Mouse (Mus musculus) T-helper 2 cell (primary cell): ENCODE data around the gene Sgca.
"Not testable (repeated sequence)": the region's sequence is repeated elsewhere in the genome, so short reads cannot be mapped to it uniquely, and the experiment has no call there.

Source experiments
- in situ Hi-C: fragments of 300-600 bp; cut with MboI, MseI; formaldehyde crosslinking; loops from one replicate; pipeline ENCODE4 v1.15.1; 2025; ENCODE audit warnings: high pct_unique_total_duplicates

Gene Sgca

DNA sequence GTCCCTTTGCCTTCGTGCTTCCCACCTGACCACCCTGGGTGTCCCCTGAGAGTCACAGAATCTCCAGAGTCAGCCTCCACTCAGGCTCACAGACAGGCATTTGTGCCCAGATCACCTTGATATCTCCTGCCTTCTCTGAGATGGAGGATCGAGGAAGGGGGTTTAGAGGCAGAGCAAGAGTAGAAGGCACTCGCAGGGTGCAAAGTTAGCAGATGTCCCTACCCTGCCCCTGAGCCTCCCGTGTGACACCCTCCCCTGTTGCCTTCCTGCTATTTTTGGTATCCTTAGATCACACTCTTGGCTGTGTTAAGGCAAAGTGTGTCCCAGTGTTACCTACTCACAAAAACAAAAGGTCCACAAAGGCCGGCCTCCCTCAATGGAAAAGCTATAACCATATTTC is at the start of gene Sgca:
Gene Sgca (minus strand): TSS at position 129 of the 400 bp plus-strand sequence.
- in situ Hi-C loops = no loop called here

DNA sequence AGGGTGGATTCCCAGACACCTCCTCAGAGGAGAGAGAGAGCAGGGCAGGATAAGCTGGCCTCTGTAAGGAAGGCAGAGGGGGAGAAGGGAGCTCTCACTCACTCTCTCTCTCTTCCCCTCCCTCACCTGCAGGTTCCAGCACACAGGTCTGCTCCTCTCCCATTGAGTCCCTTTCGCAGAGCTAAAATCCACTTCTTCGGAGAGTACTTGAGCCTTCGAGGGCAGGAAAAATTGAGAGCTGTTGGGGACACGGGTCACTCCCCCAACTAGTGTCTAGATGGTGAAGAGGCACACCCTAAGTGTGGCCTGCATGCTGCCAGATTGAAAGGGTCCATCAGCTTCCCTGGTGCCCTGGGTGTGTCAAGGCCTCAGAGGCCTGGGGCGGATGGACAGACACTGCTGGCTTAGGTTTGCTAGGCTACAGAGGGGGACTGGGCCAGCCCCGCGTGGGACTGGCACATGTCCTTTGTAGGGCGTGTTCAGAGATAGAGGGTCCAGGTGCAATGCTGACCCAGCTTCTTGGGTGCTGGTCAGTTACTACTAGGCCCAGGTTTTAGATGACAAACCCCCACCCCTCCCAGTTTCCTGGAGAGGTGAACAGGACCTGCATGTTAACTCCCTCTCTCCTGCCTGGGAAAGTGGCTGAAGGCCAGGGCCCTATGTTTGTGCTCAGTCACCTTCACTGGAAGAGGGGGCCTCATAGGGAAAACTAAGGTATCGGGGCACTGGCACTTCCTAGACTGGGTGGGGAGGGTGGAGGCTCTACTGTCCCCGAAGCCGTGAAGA is 49.3 kb upstream of the Sgca start:
- in situ Hi-C loops = no loop called here

DNA sequence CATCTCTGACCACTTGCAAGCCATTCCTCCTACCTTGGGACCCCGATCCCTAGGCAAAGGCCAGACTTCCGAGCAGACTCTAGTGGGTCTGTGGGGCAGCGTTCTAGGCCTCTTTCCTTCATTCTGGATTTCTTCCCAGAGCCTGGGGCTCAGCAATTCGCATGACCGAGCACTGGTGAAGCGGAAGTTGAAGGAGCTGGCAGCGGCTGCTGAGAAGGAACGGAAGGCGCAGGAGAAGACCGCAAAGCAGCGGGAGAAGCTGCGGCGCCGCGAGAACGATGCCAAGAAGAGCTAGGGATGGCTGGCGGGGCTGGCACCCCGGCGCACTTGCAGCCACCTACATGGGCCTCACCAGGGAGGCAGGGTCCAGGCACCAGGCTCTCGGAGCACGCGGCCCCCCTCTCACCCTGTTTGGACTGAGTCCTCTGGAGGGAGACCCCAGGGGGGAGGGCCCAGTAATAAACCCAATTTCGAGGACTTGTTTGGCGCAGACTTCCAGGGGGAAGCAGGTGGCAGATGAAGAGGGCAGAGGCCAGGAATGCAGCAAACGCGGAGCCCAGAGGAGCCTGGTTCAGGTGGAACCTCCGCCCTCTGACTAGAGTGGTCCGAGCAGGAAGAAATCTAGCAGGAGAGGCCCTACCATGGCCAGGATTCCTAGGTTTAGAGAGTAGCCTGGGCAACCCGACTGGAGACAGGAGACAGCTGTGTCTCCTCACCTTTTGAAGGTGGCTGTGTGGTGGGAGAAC is 48.5 kb upstream of the Sgca start:
- in situ Hi-C loops = no loop called here

DNA sequence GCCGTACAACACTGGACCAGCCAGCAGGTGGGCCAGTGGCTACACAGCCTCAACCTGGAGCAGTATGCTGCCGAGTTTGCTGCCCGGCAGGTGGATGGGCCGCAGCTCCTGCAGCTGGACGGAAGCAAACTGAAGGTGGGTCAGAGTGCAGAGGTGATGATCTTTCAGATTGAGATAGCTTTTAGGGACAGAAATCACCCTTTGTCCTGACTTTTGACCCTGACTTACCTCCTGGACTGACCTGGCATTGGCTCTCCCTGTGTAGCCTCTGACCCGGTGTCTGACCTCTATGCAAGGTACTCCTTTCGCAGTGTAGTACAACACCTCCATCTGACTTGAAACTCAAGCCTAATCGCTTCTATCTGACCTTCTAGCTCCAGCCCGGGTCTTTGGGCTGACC is 47.4 kb upstream of the Sgca start:
- in situ Hi-C loops = no loop called here

DNA sequence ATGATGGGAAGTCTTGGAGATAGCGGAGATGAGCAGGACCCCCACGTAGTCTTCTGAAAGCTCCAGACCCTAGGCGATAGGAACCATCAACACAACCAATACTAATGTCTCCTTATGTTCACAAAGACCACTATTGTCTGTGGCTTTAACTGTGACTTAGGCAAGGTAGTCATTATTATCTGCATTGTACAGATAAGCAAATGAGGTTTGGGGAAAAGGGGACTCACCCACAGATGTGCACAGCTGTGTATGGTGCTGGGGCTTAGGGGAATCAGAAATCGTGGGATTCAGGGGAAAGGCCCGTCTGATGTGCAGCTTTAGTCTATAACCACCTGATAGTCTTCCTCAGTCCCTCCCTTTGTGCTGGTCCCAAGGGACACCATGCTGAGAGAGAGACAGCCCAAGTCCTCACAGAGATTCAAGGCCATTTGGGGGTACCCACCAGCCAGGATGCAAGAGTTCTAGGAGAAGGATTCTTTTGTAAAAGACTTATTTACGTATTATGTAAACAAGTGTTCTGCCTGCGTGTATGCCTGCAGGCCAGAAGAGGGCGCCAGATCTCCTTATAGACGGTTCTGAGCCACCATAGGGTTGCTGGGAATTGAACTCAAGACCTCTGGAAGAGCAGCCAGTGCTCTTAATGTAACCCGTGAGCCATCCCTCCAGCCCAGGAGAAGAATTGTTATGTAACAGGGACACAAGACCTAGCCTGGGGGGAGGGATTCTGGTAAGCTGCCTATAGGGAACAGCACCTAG is 46.3 kb upstream of the Sgca start:
- in situ Hi-C loops = no loop called here

DNA sequence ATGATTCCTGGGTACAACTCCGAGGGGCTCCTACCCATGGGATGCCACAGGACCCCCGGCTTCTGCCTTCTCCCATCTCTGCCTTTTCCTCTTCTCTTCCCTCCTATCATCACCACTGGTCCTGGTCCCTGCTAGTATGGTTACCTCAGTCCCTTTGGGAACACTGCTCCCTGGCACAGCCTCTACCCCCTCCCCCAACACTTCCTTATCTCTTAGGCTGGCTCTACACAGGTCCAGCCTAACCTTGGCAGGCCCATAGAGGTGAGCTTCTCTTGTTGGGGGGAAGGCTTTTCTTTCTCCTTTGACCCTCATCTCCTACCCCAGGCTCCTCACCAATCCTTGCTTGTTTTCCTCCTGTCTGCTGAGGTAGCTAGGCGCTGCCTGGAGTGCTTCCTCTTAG is 39.4 kb upstream of the Sgca start:
- in situ Hi-C loops = no loop called here

DNA sequence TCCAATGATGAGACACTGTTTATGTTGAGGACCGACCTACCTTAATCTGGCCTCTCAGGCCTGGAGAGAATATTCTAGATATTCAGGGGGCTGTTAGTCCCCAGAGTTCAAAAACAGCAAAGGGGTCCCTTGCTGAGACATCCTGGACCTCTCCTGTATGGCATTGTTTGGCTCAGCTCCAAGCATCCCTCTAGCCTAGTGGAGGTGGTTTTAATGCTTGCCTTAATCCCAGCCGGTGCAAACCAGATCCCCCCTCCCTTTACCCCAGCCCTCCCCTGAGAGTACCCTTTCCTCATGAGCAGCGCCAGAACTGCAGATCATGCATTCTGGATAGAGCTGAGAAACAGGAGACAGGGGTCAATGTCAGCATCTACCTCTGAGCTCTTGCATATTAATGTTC is 36.4 kb upstream of the Sgca start:
- in situ Hi-C loops = no loop called here

DNA sequence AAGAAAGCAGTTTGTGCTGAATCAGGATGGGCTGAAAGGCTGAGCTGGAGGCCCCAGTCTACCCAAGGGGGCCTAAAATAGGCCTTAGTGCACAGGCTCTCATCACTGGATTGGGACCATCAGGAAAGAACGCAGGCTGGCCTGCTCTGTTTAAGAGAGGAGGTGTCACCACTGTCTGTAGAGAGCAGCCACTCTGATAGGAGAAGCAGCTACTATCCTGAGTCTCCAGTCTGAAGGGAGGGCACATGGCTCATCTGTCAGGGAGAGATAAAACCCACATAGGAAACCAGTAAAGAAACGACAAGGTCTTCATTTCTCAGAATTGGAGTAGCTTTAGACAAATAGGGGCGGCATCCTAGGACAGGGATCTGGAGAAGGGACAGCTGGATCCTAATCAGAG is 35.9 kb upstream of the Sgca start:
- in situ Hi-C loops = no loop called here

DNA sequence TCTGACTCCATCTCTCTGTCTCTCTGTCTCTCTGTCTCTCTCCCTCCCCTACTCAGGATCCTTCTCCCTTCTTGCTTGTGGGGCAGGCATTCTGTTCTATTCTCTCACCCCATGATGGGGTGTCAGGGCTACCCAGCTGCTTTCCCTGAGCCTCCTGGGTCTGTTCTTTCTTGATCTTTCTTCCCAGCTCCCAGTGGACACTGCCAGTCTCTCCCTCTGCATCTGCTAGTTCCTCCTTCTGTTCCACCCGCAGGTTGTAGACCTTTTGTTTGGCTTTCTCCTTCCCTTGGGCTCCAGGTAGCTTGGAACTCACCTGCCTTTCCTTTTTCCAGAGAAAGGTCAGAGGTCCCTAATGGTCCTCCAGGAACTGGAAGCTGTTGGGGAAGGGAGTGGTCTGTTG is 35.3 kb upstream of the Sgca start:
- in situ Hi-C loops = no loop called here

DNA sequence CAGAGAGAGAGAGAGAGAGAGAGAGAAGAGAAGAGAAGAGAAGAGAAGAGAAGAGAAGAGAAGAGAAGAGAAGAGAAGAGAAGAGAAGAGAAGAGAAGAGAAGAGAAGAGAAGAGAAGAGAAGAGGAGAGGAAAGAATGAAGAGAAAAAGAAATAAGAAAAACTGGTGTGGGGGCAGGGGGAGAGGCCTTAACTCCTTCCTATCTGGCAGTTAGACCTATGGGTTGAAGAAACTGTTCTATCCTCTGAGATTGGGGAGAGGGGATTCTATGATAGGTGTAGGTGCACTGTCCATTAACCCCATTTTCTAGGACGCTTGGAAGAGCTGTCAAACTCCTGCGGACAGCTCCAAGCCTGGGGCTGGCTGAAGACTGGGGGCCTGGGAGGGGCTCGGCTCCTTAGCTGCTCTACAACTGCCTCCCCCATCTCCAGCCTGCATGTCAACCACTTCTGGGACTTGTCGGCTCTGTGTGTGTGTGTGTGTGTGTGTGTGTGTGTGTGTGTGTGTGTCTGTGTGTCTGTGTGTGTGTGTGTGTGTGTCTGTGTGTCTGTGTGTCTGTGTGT is 34.8 kb upstream of the Sgca start:
- in situ Hi-C loops = not testable (repeated sequence)

DNA sequence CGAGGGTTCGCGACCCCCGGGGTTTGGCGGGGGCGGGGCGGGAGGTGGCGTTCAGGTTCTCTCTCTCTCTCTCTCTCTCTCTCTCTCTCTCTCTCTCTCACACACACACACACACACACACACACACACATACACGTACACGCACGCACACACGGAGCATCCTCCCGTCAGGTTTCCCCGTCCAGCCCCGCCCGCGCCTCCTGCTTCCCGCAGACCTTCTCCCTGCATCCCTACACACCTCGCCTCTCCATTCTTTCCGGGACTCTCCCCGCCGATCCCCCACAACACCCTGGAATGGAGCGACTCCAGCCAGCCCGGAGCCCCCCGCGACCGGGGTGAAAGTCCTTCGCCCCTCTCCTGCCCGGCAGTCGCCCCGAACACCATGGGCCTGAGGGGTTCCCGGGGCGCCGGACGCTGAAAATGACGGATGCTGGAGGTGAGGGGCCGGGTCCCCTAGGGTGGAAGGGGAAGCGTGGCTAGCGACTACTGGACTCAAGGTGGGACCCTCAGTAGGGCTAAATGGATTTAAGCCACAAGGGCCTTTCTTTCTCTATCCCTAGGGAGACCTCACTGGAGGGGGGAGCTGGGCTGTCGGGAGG is 34.1 kb upstream of the Sgca start:
- in situ Hi-C loops = no loop called here

DNA sequence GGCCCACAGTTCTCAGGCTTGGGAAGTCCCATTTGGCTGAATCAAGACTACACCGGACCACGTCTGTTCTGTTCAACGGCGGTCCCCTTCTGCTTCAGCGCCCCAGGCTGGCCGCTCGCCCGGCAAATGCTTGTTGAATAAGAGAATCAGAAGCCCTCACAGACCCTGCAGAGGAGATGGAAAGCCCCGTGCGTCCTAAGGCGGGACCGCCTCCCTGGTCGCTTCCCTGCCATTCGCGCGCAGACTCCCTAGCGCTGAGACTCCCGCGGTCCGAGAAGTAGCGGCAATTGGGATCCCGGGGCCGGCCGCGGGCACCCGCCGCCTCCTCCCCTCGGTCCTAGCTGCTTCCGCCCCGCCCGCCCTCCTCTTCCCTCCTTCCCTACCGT is 33.5 kb upstream of the Sgca start, which contains the start of gene Samd14:
Gene Samd14 (plus strand): TSS at position 251 of the 386 bp plus-strand sequence.
- in situ Hi-C loops = no loop called here

DNA sequence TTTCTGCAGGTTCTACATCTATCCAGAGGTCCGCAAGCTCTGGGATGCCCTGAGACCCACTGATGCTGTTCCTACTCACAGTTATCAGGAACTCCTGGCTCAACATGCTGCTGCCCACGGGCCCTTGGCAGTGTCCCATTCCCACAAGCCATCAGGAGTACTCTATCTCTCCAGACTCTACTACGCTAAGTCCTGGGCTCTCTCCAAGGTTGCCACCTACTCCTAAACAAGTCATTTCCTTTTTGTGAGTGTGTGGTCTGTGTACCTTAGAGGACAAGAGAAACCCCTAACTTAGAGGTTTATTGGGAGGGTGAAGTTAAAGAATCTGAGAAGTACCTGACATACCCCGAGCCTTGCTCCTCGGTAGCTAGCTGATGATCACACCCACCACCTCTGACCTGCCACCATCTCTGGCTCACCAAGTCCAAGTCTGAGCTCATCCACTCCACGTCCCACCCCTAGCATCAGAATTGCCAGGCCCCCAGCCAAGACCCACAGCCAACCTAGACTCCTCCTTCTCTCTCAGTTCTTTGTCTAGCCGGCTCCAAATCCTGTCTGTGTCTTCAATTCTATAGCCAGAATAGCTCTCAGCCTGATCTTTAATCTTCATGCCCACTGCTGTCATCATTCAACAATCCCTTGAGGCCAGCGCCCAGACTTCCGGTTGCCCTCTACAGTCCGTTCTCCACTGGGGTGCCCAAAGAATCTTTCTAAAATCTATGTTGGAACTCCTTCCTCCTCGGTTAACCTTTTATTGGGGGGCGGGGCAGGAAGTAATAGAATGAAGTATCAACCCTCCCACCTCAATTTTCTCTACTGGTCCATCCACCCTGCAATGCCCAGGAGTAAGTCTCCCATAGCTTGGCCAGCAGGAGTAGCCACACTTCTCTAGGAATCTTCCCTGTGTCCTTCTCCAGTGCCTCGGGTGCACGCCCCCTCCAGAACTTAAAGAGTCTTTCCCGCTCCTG is 32.8 kb upstream of the Sgca start:
- in situ Hi-C loops = no loop called here

DNA sequence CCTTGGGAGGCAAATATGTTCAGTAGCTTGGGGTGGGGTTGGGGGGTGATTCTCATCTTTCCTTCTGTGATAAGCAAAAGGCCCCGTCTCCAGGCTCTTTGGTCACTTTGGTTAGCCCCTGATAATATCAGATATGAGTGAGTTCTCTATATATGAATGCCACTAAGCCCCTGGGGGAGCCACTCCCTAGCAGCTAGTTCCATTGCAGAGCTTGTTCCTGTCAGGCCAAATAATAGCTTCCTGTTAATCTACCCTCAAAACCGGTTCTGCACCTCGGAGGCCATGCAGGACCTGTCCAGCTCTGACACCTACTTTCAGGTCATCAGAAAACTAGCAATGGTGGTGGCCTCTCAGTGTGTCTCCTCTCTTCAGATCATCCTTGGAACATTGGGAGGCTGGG is 31.3 kb upstream of the Sgca start:
- in situ Hi-C loops = no loop called here

DNA sequence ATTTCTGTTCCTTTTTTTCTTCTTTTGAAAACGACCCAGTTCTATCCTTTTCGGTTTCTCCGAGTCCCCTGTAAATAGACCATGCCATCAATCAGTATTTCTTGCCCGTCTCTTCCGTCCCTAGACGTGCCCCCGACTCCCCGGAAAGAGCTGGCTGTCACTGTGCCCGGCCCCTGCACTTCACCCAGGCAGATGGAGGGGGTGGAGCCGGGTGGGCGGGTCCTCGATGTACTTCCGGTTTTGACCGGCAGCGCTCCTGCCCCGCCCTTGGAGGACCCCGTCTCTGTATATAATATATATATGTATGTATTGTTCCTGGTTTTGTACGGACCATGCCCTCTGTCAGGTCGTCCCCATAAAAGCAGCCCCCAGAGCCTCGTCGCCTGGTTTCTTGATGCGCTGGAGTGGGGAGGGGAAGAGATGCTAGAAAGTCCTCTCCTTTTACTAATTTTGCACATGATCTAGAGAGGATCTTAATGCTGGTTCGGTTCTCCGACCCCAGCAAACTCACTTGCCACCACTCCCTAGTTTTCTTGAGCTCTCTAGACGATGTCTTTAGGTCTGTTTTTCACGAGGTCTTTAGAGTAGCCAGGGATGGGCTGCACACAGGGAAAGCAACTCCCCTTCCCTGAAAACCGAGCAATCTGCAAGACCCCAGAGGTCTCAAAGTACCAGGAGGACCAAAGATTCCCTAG is 30.5 kb upstream of the Sgca start:
- in situ Hi-C loops = no loop called here

DNA sequence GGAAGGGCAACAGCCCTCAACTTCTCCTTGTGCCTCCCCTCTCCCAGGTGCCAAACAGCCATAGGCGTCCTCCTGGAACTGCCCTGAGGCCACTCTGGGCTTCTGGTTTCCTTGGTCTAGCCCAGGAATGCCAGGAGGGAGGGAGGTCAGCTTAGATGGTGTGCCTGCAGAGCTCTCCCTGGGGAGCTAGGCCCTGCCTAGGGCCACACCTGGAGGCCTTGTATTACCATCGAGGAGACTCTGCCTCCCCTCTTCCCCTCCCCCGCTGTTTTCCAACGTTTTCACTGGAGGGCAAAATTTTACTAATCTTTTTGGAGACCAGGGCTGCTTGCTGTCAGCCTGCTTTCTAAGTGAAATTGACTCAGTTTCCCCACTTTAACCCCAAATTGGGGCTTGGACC is 29.9 kb upstream of the Sgca start:
- in situ Hi-C loops = no loop called here

DNA sequence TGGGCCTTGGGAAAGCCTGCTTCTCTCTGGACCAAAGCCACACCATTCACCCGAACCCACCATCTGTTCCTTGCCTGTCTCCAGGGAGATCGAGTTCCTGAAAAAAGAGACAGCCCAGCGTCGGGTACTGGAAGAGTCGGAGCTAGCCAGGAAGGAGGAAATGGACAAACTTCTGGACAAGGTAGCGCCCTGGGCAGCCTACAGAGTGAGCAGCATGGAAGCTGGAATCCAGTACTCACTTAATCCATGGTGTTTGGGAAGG is 28.7 kb upstream of the Sgca start:
- in situ Hi-C loops = no loop called here

DNA sequence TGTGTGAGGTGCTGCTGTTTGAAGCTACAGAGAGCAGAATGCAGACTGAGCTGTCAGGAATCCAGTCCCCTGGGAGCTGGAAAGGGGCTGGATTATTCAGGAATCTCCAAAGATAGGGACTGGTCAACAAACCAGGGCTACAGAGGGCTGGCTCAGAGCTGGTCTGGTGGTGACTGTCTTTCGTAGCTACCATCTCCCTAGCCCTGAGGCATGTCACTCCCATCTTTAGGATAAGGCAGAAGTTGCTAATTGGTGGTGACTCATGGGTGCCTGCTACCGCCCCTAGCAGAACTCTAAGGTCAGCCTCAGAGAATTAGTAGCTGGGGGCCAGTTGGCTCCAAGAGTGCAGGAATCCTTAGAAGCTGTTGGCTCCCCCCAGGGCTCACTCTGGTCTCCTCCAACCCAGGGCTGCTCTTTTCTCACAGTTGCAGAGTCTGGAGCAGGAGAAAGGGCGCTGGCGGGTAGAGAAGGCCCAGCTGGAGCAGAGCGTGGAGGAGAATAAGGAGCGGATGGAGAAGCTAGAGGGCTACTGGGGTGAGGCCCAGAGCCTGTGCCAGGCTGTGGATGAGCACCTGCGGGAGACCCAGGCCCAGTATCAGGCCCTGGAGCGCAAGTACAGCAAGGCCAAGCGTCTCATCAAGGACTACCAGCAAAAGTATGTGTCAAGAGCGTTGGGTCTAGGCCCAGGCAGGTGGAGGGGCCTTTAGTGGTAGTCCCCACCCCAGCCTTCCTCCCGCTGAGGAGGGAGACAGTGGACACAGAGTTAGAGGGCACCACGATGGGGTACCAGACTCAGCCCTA is 28.2 kb upstream of the Sgca start:
- in situ Hi-C loops = no loop called here

DNA sequence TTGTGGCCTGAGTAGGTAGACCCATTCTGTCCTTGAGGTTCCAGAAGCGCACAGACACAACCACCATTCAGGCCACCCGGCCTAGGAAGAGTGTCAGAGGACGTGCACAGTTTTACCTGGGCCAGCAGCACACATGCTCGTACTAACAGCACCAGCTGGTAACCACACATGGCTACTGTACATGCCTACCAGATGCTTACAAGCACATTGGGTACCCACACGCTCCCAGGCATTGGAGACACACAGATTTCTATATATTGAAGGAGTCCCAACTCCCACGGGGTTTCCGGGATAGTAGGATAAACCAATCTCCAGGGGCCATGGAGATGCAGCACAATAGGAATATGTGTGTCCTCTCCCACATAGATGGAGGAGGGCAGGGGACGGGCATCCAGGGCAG is 26.6 kb upstream of the Sgca start:
- in situ Hi-C loops = no loop called here
